Mouse (Mus musculus) large intestine, adult 2 months (tissue): ENCODE data around the gene Cradd. TPM values are rescaled to one million over a fixed set of nuclear protein-coding genes. Genes with fewer than 3 reads are reported as not detected.

ENCODE experiments used
- DNase-seq: peaks from one replicate; pipeline ENCODE4 v3.0.0-alpha.2; 2012; ENCODE audit warnings: low read depth, low spot score
- WGBS: fragments of 180-500 bp; shearing (Covaris S2); methylation state at CpG from one replicate; pipeline ENCODE4 v1.1.7; 2018; 5-methylcytosine and 5-hydroxymethylcytosine counted together
- polyA plus RNA-seq: library from polyadenylated mRNA; depleted of rRNA; stranded (reverse); fragments of >200 nt; gene quantifications from 2 replicates; pipeline ENCODE4 v1.2.3, GENCODE M21; 2012

Cradd gene
- polyA plus RNA-seq, 1 experiment: 13.4 TPM

- WGBS: 93% methylated on average over 12 of the region's 12 CpGs
- DNase-seq: no peak
Measured at GRCm38 (mm10) chr10:95283434-95283833, 40.5 kb downstream of the Cradd start.

GRCm38 (mm10) chr10:95281996-95282395, 41.9 kb downstream of the Cradd start:
- WGBS: 93% methylated on average over 3 of the region's 3 CpGs
- DNase-seq: no peak

GRCm38 (mm10) chr10:95281466-95281990, 42.4 kb downstream of the Cradd start:
- 80% methylated on average over 6 of the region's 6 CpGs for WGBS
- DNase-seq: no peak

GRCm38 (mm10) chr10:95280327-95280726, 43.6 kb downstream of the Cradd start:
- WGBS: 90% methylated on average over 3 of the region's 3 CpGs
- no peak for DNase-seq

GRCm38 (mm10) chr10:95279459-95279858, 44.5 kb downstream of the Cradd start:
- WGBS: 95% methylated on average over 1 of the region's 1 CpGs
- no peak for DNase-seq

- WGBS: 43% methylated on average over 11 of the region's 11 CpGs
- DNase-seq: no peak
Measured at GRCm38 (mm10) chr10:95278085-95278484, 45.8 kb downstream of the Cradd start.

GRCm38 (mm10) chr10:95275488-95275887, 48.4 kb downstream of the Cradd start:
- 93% methylated on average over 9 of the region's 9 CpGs for WGBS

DNA sequence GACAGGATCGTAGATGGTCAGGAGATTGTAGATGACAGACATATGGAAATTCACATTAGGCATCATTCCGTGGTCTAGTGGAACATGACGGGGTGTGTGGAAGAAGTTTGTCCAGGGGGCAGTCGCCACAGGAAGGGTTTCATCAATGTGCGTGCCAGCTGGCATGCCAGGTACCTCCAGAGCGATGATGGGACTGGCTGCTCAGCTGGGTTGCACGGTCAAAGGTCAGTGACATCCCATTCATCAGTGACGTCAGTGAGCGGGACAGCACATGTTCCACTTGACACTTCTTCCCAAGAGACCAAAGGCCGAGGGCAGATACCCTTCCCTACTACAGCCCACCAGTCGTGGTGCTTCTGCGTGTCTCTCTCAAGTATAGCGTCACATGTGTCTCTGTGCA, 50.7 kb downstream of the Cradd start:
- 90% methylated on average over 13 of the region's 13 CpGs for WGBS

More at GRCm38 (mm10) chr10:95275488-95275887, 48.4 kb downstream of the Cradd start:
- DNase-seq: no peak

DNA sequence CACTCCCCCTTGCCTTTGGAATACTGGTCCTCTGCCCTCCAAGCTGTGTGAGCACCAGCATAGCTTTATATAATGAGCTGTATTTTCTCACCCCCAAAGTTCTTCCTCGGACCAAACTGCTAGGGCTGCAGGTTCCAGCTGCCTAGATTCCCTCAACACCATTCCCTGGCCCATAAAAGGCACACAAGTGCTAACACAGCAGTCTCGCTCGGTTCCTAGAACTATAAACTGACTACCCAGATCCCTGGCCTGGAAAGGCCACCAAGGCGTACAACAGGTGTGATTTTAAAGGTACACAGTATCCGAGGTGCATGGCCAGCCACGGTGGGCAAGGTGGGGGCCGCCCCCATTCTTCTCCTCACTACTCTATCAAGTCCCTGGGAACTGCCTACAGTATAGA, 54.8 kb downstream of the Cradd start:
- DNase-seq: no peak

More for the DNA sequence above, 50.7 kb downstream of the Cradd start:
- no peak for DNase-seq

DNA sequence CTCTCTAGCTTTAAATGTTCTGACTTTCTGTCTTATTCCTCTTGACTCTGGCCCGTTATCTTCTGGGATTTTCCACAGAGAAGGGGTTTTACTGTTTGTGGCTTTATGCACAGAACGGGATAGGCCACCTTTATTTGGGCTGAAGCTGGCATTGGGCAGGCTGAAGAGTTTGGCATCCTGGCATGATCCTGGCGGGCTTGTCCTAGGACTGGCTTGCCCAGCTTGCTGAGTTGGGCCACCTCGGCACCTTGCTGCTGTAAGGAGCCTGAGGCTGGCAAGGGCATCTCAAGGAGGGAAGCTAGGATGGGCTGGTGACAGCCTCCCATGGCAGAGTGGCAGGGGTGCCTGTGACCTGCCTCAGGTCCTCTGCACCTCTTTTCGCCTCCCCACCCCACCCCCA, 55.6 kb downstream of the Cradd start:
- no peak for DNase-seq
- WGBS: 93% methylated on average over 5 of the region's 5 CpGs

More for the DNA sequence above, 54.8 kb downstream of the Cradd start:
- WGBS: 84% methylated on average over 7 of the region's 7 CpGs

DNA sequence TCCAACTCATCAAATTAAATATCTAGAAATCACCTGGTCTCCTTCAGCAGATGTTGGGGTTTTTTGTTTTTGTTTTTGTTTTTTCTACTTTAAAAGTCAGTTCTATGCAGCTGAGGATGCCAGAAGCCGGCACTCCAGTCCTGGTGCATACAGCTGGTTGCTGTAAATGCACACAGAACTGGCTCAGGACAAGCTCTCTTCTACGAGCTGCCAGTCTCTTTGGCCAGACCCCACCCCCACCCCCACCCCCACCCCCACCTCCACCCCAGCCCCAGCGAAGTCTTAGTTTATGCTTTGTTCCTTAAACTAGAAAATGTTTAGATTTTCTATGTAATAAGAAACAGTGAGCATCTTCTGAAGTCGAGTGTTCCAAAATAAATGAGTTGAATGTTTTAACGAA, 57.0 kb downstream of the Cradd start:
- no peak for DNase-seq
- WGBS: 58% methylated on average over 5 of the region's 5 CpGs

DNA sequence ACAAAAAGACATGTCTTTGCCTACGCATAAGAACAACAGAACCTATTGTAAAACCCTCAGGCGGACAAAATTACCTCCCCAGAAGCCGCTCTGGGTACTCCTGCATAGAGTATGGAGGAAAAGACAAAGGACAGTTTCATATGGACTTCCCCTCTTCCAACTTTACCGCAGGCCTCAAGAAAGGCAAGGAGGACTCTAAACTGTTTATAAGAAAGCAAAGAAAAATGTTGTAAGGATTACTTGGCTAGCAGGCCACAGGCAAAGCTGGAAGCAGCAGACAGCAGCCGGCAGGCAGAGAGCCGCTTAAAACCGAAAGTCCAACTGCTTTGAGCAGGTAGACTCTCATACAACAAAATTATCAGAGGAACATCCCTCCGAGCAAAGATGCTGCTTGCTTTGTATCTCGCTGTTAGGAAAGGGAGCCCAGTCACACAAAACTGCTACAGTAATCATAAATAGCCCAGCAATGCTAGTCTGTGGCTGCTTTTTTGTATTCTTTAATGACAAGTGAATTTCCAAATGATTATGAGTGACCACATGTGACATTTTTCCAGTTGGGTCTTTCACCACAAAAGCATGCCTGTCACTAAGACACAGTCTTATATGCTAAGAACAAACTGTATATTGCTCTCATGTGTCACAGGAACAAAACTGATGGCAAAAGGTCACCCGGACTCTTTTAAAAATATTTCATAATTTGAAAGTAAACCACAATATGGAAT, 57.7 kb downstream of the Cradd start:
- DNase-seq: no peak
- 66% methylated on average over 10 of the region's 10 CpGs for WGBS

DNA sequence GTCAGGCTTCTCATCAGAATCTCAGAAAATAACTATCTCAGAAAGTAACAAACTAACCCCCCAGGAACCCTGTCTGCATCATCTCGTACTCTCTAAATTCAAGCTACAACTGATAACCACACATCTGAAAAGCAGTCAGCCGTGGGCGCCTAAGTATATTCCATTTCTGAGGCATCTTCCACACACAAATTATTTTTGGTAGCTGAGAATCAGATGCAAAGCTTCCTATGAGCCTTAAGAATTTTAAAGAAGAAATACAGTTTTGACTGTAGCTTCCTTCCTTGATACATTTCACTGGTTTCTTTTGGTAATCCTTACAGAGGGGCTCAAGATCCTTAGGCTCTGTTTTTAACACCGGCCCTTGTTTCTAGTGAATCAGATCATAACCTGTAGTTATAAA, 58.4 kb downstream of the Cradd start:
- no peak for DNase-seq
- 82% methylated on average over 4 of the region's 4 CpGs for WGBS

GRCm38 (mm10) chr10:95264485-95265321, 59.2 kb downstream of the Cradd start:
- WGBS: 40% methylated on average over 37 of the region's 37 CpGs
- DNase-seq: no peak

GRCm38 (mm10) chr10:95262388-95262787, 61.5 kb downstream of the Cradd start:
- DNase-seq: no peak
- 64% methylated on average over 11 of the region's 11 CpGs for WGBS

- DNase-seq: no peak
- 29% methylated on average over 2 of the region's 2 CpGs for WGBS
Measured at GRCm38 (mm10) chr10:95261279-95261678, 62.7 kb downstream of the Cradd start.

GRCm38 (mm10) chr10:95260420-95260819, 63.5 kb downstream of the Cradd start:
- 65% methylated on average over 3 of the region's 3 CpGs for WGBS
- no peak for DNase-seq

GRCm38 (mm10) chr10:95258471-95259155, 65.3 kb downstream of the Cradd start:
- 77% methylated on average over 10 of the region's 10 CpGs for WGBS
- no peak for DNase-seq

GRCm38 (mm10) chr10:95257979-95258378, 66.0 kb downstream of the Cradd start:
- DNase-seq: no peak
- WGBS: 78% methylated on average over 8 of the region's 8 CpGs

GRCm38 (mm10) chr10:95256095-95256494, 67.8 kb downstream of the Cradd start:
- 54% methylated on average over 7 of the region's 7 CpGs for WGBS
- DNase-seq: no peak
